Mouse (Mus musculus): ENCODE results near the gene Gm13271. TPM values are rescaled to one million over a fixed set of nuclear protein-coding genes. Genes with fewer than 3 reads are reported as not detected.
"Not testable (repeated sequence)": the region's sequence is repeated elsewhere in the genome, so short reads cannot be mapped to it uniquely, and the experiment has no call there.

The Gm13271 gene
- not detected in 2 replicates for polyA plus RNA-seq (2016; fragmentation: Nextera tagmentation; extraction: Ambion mirVana)

DNA sequence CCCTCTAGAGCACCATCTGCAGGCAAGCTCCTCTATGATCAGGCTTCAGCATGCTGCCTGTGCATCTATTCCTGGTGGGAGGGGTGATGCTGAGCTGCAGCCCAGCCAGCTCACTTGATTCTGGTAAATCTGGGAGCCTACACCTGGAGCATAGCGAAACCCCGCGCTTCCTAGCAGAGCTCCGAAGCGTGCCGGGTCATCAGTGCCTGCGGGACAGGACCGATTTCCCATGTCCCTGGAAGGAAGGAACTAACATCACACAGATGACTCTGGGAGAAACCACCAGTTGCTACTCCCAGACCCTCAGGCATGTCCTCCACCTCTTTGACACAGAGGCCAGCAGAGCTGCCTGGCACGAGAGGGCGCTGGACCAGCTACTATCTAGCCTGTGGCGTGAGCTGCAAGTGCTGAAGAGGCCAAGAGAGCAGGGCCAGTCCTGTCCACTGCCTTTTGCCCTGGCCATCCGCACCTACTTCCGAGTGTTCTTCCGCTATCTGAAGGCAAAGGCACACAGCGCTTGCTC, at the start of gene Gm13271:
Gene Gm13271 (plus strand): TSS at position 51 of the 523 bp plus-strand sequence.
- not testable (repeated sequence) for H3K9me3 ChIP-seq; H3K4me1 ChIP-seq; H3K4me3 ChIP-seq; H3K27ac ChIP-seq; ATAC-seq (ENCODE audit: insufficient number of reproducible peaks, insufficient read depth, low FRiP score, low TSS enrichment); H3K9ac ChIP-seq; H3K36me3 ChIP-seq; H3K27me3 ChIP-seq; H3K4me2 ChIP-seq (replicated peaks)
- 75% methylated on average over 15 of the region's 15 CpGs for WGBS

DNA sequence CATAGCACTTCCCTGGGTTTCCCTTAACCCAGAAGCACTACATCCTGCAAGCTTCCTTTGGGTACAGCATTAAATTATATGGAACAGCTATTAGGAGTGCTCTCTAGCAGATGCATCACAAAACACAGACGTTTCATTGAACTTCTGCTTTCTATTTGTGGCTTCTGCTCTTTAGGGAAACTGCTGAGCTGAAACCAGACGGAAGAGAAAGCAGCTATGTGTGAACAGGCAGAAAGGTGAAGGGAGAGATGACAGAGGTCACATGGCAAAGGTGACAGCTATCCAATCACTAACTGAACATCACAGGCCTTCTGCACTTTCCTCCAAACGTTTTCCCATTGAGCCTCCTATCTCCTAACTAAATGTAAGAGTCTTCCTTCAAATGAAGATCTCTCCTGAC, 48.7 kb upstream of the Gm13271 start:
- H3K4me1 ChIP-seq: no peaks in the 10 kb centered on the region
- no peaks in the 10 kb centered on the region for H3K36me3 ChIP-seq
- ATAC-seq (ENCODE audit: insufficient number of reproducible peaks, insufficient read depth, low FRiP score, low TSS enrichment): no peak
- 38% methylated on average over 3 of the region's 3 CpGs for WGBS
- H3K9me3 ChIP-seq: no peaks in the 10 kb centered on the region
- no peak overlapping the region for H3K9ac ChIP-seq
- no peak overlapping the region for H3K4me2 ChIP-seq (replicated peaks)
- H3K27ac ChIP-seq: no peak overlapping the region
- H3K27me3 ChIP-seq: no peaks in the 10 kb centered on the region
- no peak overlapping the region for H3K4me3 ChIP-seq

DNA sequence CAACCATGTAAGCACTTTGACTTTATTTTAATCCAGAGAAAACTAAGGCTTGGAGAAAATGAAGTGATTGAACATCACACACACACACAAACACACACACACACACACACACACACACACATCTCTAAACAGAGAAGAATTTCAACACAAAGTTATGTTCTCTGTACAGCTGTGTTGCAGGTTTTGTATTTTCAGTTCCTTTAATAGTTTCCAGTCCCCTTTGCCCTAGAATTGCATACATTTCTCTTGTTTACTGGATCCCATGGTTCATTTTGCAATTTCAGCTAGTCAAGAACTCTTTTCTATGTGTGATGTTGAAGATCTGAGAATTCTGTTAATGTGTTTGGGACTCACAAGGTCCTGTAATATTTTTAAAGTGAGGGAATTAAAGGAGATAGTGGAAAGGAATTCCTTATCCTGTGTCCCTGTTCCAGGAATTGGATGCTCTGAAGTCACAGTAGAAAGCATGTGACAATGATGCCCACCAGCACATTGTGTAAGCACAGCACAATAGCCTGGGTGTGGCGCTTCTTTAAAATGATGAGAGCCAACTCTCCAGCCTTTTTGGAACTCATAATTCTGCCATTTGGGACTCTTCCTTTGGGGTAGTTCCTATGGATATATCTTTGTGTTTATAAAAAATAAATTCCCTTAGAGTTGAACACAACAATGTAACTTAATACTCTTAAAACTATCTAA, 47.4 kb upstream of the Gm13271 start:
- Histone ChIP-seq H3K4me1 (no peaks in the 10 kb centered on the region), H3K4me3 (no peak overlapping the region), H3K9me3 (no peaks in the 10 kb centered on the region), H3K27ac (no peak overlapping the region), H3K36me3 (no peaks in the 10 kb centered on the region), H3K9ac (no peak overlapping the region), H3K4me2 (replicated peaks) (no peak overlapping the region), H3K27me3 (no peaks in the 10 kb centered on the region)
- no peak for ATAC-seq (ENCODE audit: insufficient number of reproducible peaks, insufficient read depth, low FRiP score, low TSS enrichment)
- 93% methylated on average over 1 of the region's 1 CpGs for WGBS

DNA sequence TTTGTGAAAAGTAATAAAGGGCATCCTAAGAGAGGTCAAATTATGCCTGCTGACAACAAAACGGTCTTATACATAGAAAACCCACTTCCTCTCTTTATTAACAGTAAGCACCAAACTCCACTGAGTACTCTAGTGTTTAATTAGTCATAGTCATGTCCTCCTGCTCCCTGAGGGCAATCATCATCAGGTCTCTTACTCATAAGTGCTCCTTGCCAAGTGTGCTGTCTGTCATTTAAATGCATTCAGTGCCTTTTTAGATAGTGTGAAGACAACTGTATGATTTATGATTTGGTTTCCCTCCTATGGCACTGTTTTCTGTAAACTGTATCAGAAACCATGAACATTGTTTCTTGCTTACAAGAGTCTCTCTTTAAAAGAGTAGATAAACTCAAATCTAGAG, 40.4 kb upstream of the Gm13271 start:
- H3K4me2 ChIP-seq (replicated peaks): no peak overlapping the region
- H3K4me3 ChIP-seq: no peak overlapping the region
- no peaks in the 10 kb centered on the region for H3K27me3 ChIP-seq
- H3K4me1 ChIP-seq: 0 out of 2 replicates have a peak, but pooled peaks cover 4% of the 10 kb centered on the region
- H3K9ac ChIP-seq: no peak overlapping the region
- no peak overlapping the region for H3K27ac ChIP-seq
- peaks cover 29% of the 10 kb centered on the region for H3K36me3 ChIP-seq
- WGBS: 88% methylated on average over 1 of the region's 1 CpGs
- H3K9me3 ChIP-seq: no peaks in the 10 kb centered on the region
- no peak for ATAC-seq (ENCODE audit: insufficient number of reproducible peaks, insufficient read depth, low FRiP score, low TSS enrichment)

DNA sequence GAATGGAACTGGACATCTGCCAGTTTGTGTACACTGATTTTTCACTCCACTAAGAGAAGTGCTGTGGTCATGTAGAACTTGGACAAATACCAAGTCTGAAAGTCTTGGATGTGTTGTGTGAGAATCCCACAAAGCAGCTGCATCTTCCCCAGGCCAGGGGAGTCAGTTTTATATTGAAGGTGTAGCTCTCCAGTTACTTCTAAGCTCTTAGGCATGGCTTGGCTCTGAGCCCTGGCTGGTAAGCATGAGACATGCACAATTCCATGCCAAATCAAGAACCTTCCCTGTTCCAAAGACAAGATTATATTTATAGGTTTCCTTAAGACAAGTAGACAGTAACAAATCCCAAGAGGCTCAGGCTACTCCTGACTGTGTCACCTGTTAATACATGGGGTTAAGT, 39.6 kb upstream of the Gm13271 start:
- no peaks in the 10 kb centered on the region for H3K9me3 ChIP-seq
- H3K27ac ChIP-seq: no peak overlapping the region
- H3K4me2 ChIP-seq (replicated peaks): no peak overlapping the region
- H3K4me3 ChIP-seq: no peak overlapping the region
- no peaks in the 10 kb centered on the region for H3K27me3 ChIP-seq
- peaks cover 30% of the 10 kb centered on the region for H3K36me3 ChIP-seq
- no peak overlapping the region for H3K9ac ChIP-seq
- peaks cover 5% of the 10 kb centered on the region for H3K4me1 ChIP-seq
- no peak for ATAC-seq (ENCODE audit: insufficient number of reproducible peaks, insufficient read depth, low FRiP score, low TSS enrichment)

DNA sequence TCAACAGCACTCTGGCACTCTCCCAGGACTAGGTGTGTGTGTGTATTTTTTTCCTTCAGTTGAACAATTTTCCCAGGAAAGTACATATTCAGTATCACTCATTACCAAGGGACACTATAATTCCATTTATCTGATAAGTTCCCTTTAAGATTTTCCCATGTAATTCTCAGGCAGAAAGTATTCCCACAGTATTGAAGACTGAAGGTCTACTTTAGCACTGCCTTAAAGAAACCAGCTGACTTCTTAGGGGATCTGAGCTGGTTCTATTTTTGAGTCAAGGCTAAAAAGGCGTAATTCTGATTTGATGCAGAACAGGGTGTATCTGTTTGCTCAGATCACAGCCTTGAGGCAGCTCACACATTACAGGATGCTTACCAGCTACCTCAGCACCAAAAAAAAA, 36.0 kb upstream of the Gm13271 start:
- H3K9ac ChIP-seq: no peak overlapping the region

DNA sequence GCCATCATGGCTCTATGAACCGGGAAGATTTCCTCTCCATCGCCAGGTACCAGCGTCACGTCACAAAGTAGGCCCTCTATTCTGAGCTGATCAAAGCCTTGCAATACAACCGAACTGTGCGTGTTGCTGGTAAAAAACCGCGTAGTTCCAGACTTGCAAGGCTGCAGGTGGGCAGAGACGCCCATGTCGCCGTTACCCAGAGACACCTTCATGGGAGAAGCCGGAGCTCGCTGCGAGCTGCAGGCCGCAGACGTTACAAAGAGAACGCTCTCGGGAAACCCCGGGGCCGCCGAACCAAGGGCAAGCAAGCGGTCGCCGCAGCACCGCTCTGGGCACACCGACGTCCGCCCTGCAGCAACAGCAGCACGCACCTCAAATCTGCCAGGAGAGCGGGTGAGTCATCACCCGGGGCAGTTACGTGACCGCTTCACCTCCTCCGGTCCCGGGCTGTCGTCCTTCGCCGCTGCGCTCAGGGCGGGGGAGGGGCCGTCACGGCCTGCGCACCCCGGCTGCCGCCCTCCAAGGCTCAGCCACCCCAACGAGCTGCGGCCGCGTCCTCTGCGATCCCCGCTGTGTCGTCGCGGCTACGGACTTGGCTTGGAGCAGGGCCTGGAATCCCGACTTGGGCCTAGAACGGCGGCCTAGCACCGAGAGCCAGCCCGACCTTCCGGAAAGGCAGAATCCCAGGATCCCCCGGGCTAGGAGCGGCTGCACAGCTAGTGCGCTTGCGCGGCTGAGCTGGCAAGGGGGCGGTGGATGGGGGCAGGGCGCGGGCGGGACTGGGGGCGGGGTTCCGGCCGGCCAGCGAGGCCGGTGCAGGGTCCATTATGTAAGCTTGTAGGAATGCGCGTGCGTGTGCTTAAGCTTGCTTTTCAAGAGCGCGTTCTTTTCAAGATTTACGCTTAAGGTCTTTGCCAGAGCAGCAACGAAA, 32.6 kb upstream of the Gm13271 start, which contains the start of the genes Gm26566 and Klhl9:
Gene Gm26566 (plus strand): TSS at position 15 of the 931 bp plus-strand sequence.
Gene Klhl9 (minus strand): TSS at position 675 of the 931 bp plus-strand sequence.
- peak; percentile 91 for ATAC-seq (ENCODE audit: insufficient number of reproducible peaks, insufficient read depth, low FRiP score, low TSS enrichment)
- Histone ChIP-seq H3K9ac (peak within 1 kb of the TSS; percentile 94), H3K27me3 (no peaks in the 10 kb centered on the region), H3K36me3 (peaks cover 14% of the 10 kb centered on the region), H3K4me2 (replicated peaks) (peak within 1 kb of the TSS; percentile 79), H3K27ac (peak within 1 kb of the TSS; percentile 97), H3K4me1 (peaks cover 18% of the 10 kb centered on the region), H3K4me3 (peak within 1 kb of the TSS; percentile 82), H3K9me3 (no peaks in the 10 kb centered on the region)
- under 1% methylated on average over 82 of the region's 82 CpGs for WGBS

More for the DNA sequence above, 36.0 kb upstream of the Gm13271 start:
- 46% methylated on average over 1 of the region's 1 CpGs for WGBS
- Histone ChIP-seq H3K4me1 (peaks cover 18% of the 10 kb centered on the region), H3K27me3 (no peaks in the 10 kb centered on the region), H3K27ac (no peak overlapping the region), H3K9me3 (no peaks in the 10 kb centered on the region), H3K4me3 (peak overlapping the region; percentile 23), H3K4me2 (replicated peaks) (peak overlapping the region; percentile 49), H3K36me3 (peaks cover 35% of the 10 kb centered on the region)
- no peak for ATAC-seq (ENCODE audit: insufficient number of reproducible peaks, insufficient read depth, low FRiP score, low TSS enrichment)

DNA sequence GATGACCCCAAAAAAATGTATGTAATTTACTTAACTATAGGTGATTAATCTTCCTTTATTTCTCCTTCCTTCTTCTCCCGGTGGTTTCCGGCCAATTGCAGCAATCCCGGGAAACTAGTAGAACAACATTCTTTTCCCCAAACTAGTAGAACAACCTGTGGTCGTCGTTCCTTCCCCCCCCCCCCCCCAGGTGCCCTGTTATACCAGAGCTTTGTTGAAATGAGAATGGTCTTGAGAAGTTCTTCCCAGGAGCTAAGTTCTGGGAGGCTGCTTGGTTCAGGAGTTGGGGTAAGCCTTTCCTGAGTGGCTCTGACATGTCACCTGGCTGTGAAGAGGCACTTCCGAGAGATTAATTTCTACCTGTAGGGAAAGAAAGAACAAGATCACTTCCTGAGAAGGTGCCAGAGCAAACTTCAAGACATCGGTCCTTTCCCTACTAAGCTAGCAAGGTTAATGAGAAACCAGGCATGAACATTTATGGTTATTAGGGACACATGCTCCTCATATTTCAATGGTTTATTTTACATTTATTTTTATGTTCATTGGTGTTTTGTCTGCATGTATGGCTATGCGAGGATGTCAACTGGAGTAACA, 31.1 kb upstream of the Gm13271 start:
- Histone ChIP-seq H3K27me3 (no peaks in the 10 kb centered on the region), H3K4me3 (no peak overlapping the region), H3K4me2 (replicated peaks) (no peak overlapping the region), H3K9me3 (no peaks in the 10 kb centered on the region), H3K36me3 (peaks cover 11% of the 10 kb centered on the region), H3K27ac (no peak overlapping the region), H3K4me1 (peaks cover 15% of the 10 kb centered on the region), H3K9ac (no peak overlapping the region)
- WGBS: 51% methylated on average over 8 of the region's 8 CpGs
- no peak for ATAC-seq (ENCODE audit: insufficient number of reproducible peaks, insufficient read depth, low FRiP score, low TSS enrichment)

DNA sequence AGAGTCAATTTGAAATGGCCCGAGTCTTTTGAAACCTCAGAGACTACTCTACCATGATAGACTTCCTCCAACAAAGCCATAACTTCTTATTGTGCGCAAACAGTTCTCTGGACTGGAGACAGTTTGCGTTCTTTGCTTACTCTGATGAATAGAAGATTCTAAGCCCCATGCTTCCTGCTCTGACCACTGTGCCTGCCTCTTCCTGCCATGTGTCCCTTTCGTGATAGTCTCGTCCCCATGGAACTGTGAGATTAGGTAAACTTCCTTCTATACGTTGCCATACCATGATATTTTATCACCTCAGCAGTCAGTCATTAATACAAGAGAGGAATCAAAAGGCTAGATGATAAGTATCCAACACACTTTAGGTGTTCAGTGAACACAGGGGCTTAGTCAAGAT, 27.9 kb upstream of the Gm13271 start:
- Histone ChIP-seq H3K27ac (no peak overlapping the region), H3K4me1 (no peaks in the 10 kb centered on the region), H3K4me2 (replicated peaks) (no peak overlapping the region), H3K36me3 (no peaks in the 10 kb centered on the region), H3K4me3 (no peak overlapping the region), H3K9ac (no peak overlapping the region), H3K9me3 (no peaks in the 10 kb centered on the region), H3K27me3 (no peaks in the 10 kb centered on the region)
- 87% methylated on average over 6 of the region's 6 CpGs for WGBS
- ATAC-seq (ENCODE audit: insufficient number of reproducible peaks, insufficient read depth, low FRiP score, low TSS enrichment): no peak

DNA sequence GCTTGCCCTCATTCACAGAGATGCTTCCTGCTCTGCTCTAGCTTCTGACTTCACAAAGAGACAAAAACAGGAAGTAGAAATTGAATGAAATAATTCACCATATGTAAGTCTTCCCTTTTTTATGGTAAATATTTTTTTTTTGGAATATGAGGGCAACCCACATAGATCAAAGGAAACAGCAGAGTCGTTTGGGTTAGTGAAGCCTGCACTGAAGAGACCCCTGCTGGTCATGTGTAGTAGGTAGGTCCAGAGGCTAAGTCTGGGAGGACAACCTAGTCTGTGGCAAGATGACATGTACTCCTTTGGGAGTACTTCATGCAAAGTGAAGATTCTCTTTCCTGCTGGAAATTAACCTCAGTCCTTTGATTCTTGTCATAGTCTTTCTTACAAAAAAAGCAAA, 27.3 kb upstream of the Gm13271 start:
- H3K9me3 ChIP-seq: no peaks in the 10 kb centered on the region
- no peaks in the 10 kb centered on the region for H3K27me3 ChIP-seq
- no peak overlapping the region for H3K4me3 ChIP-seq
- no peak for ATAC-seq (ENCODE audit: insufficient number of reproducible peaks, insufficient read depth, low FRiP score, low TSS enrichment)
- H3K27ac ChIP-seq: no peak overlapping the region
- 0% methylated on average over 1 of the region's 1 CpGs for WGBS
- H3K4me2 ChIP-seq (replicated peaks): no peak overlapping the region
- H3K36me3 ChIP-seq: no peaks in the 10 kb centered on the region
- H3K4me1 ChIP-seq: no peaks in the 10 kb centered on the region
- H3K9ac ChIP-seq: no peak overlapping the region

DNA sequence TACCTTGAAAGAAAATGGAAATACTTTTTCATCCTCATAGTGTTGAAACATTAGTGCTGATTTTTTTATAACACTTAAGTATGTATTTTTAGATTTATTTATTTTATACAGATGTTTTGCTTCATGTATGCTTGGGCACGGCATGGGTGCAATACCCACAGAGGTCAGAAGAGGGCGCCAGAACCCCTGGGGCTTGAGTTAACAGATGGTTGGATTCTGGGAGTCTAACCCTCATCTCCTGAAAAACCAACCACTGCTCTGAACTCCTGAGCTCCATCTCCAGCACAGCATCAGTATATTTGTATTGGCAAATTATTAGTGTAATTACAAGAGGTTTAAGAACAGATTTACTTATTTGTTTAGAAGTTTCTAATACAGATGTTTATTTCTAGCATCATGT, 16.2 kb upstream of the Gm13271 start:
- ATAC-seq (ENCODE audit: insufficient number of reproducible peaks, insufficient read depth, low FRiP score, low TSS enrichment): no peak
- no peaks in the 10 kb centered on the region for H3K27me3 ChIP-seq
- no peak overlapping the region for H3K4me2 ChIP-seq (replicated peaks)
- no peak overlapping the region for H3K27ac ChIP-seq
- H3K9me3 ChIP-seq: no peaks in the 10 kb centered on the region
- H3K36me3 ChIP-seq: no peaks in the 10 kb centered on the region
- no peak overlapping the region for H3K9ac ChIP-seq
- 2% methylated on average over 2 of the region's 2 CpGs for WGBS
- H3K4me1 ChIP-seq: no peaks in the 10 kb centered on the region
- no peak overlapping the region for H3K4me3 ChIP-seq
